Mouse (Mus musculus) cerebral cortex, adult 2 months (tissue): ENCODE measurements around the gene Crtap.

Experiments used
- WGBS: fragments of 180-500 bp; shearing (Covaris S2); methylation state at CpG from one replicate; pipeline ENCODE4 v1.1.7; 2018; 5-methylcytosine and 5-hydroxymethylcytosine counted together

Crtap gene

GRCm38 (mm10) chr9:114395258-114395657 is 4.8 kb upstream of the Crtap start:
- WGBS = 93% methylated on average over 4 of the region's 4 CpGs

DNA sequence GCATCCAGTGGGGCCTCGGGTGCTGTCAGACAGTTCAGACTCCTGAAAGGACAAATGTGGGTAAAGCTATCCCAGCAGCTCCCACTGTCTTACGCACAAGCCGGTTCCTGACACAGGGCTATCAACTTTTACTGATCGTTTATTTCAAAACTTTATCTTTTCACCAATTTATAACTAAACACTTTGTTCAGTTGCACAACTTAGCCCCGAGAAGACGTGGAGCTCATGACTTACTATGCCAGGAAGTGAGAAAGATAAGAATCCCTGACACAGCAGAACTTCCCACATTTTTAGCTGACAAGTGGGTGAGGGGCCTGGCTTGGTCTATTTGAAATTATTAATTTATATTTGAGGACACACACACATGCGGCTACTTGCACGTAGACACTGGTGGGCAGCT is 4.2 kb upstream of the Crtap start:
- WGBS = 89% methylated on average over 8 of the region's 8 CpGs

DNA sequence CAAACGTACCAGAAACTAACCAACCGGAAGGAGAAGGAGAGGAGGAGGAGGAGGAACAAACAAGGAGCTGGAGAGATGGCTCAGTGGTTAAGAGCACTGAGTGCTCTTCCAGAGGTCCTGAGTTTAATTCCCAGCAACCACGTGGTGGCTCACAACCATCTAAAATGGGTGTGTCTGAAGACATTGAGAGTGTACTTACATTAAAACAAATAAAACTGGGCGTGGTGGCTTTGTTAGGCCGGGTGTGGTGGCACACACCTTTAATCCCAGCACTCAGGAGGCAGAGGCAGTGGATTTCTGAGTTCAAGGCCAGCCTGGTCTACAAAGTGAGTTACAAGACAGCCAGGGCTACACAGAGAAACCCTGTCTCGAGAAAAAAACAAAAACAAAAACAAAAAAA is 3.7 kb upstream of the Crtap start:
- 72% methylated on average over 6 of the region's 6 CpGs for WGBS

DNA sequence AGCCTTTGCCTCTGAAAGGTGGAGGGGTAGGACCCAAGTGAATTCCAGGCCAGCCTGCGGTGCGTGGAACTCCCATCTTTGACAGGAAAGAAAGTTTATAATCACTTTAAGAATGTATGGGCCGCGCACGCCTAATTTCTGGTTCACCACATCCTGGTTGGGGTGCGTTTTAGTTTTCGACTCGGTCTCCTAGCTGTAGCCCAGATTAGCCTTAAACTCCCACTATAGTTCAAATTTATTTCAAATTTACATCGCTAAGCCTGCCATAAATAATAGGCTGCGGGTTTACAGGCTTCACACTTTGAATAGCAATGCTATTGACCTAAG is 237 bp upstream of the Crtap start:
- WGBS = 5% methylated on average over 10 of the region's 10 CpGs

GRCm38 (mm10) chr9:114389371-114389904 is 1.0 kb downstream of the Crtap start:
- 80% methylated on average over 8 of the region's 8 CpGs for WGBS

DNA sequence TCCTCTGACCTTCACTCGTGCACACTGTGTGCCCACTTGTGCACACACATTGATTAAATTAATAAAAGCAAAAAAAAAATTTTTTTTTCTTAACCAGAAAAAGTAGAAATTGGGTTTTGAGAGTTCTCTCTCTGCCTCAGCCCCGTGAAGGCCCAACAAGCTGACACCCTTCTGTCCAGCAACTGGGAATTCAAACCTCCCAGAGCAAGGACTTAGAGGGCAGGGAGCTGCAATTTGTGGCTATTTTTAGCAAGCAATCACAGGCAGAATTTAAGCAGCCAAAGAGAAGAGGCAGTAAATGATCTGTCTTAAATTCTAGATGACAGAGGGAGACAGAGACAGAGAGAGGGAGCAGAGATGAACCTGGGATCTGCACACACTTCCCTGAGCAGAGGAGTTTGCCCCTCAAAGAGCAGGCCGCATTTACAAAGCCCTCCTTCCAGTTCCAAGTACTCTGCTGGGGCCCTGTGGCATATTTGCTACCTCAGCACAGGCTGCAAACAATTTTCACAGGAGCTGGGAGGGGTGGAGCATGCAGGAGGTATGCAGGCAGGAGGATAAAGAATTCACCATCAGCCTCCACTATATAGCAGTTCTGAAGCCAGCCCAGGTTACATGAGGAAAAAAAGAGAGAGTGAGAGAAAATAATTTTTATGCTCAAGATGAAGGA is 1.6 kb downstream of the Crtap start:
- 81% methylated on average over 3 of the region's 3 CpGs for WGBS

DNA sequence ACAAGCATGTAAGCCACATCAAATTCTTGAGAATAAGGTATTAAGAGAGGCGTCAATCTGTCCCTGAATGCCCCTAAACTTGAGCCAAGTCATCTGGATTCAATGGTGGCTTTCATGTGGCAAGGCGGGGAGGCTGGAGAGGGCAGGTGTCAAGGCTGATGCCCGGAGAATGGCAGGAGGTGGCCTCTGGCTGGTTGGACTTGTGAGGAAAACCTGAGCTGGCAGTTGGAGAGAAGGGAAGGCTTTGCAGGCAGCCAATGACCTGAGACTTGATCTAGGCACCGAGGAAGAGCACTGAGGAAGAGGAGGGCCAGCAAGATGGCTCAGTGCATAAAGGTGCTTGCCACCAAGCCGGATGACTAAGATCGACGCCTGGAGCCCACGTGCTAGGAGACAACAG is 2.2 kb downstream of the Crtap start:
- 87% methylated on average over 8 of the region's 8 CpGs for WGBS

GRCm38 (mm10) chr9:114387086-114387485 is 3.4 kb downstream of the Crtap start:
- 77% methylated on average over 6 of the region's 6 CpGs for WGBS

GRCm38 (mm10) chr9:114385160-114385559 is 5.3 kb downstream of the Crtap start:
- WGBS = 98% methylated on average over 10 of the region's 10 CpGs

DNA sequence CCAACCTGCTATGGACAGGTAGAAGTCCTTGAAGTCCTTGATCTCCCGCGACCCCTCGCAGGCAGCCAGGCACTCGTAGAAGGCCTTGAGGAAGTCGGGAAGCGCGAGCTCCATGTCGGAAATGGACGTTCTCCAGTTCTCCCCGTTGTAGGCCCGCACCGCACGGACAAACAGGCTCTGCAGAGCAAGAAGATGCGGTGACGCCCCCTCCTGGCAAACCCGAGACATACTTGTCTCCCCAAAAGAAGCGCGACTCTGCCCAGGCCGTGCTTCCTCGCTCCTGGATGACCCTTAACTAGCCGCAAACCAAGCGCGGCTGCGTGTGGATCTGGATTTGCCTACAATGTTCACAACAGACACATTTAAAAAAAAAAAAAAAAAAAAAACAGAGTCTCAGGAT is 5.8 kb downstream of the Crtap start:
- 93% methylated on average over 24 of the region's 24 CpGs for WGBS

- 89% methylated on average over 17 of the region's 17 CpGs for WGBS
Measured at GRCm38 (mm10) chr9:114382936-114383710, 7.4 kb downstream of the Crtap start.

DNA sequence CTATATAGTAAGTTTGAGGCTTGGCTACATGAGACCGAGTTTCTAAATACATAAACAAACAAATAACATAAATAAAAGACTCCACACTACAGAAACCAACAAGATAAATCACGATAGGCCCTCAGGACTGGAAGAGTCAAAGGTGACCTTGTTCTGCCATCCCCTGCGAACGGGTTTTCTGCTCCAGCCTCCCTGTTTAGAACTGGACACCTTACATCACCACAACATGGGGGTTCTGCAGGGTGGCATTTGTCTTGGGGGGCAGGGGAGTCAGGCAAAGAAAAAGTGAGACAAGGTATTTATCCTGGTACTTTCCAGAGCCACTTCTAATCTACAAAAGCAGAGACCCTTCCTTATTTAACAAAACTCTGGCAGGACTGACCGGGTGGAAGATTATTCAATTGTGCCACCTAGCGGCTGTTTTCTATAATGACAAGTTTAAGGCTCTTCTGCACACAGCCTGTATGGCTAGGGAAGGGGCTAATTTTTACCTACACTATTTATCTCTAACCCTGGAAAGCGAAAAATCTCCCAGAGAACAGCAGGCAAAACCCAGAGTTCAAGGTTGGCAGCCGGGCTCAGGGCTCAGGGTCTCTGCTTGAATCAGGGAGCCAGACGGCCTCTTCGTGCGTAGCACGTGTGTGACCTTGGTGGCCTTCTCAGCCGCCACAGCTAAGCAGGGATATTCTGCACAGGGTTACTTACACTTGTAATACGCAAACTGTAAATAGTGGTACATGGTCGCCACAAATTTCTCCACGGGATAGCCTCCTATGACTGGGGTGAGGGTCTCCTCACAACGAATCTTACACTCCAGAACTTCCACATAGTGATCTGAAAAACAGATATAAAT is 9.4 kb downstream of the Crtap start:
- WGBS = 71% methylated on average over 17 of the region's 17 CpGs

GRCm38 (mm10) chr9:114379871-114380270 is 10.6 kb downstream of the Crtap start:
- 93% methylated on average over 12 of the region's 12 CpGs for WGBS

GRCm38 (mm10) chr9:114377168-114377567 is 13.3 kb downstream of the Crtap start:
- WGBS = 94% methylated on average over 10 of the region's 10 CpGs

DNA sequence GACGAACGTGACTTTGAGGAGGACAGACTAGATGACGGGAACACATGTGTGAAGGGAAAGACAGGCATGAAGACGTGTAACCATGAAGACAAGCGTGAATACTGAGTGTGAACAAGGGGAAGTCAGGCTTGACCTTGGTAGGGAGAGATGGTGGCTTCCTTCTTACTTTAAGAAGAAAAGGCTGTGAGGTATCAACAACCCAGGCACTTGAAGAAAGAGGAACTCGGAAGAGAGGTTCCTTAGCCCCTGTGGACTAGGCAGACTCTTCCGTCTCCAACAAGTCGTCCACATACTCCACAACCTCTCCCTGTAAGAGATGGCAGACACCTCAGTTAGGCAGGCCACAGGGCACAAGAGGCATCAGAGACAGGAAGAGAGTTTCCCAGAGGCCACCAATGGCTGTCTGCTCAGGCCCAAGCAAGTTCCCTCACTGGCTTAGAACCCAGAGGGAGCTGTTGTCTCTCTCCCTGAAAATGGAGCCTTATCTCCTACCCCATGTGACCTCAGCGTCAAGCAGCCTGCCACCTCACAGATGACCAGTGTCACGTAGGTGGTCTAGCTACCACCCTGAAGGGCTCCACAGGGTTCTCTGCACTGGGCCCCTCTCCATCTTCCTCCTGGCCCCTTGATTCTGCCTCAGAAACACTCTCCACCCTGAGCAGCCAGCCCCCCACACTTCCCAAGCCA is 15.1 kb downstream of the Crtap start:
- 94% methylated on average over 10 of the region's 10 CpGs for WGBS

DNA sequence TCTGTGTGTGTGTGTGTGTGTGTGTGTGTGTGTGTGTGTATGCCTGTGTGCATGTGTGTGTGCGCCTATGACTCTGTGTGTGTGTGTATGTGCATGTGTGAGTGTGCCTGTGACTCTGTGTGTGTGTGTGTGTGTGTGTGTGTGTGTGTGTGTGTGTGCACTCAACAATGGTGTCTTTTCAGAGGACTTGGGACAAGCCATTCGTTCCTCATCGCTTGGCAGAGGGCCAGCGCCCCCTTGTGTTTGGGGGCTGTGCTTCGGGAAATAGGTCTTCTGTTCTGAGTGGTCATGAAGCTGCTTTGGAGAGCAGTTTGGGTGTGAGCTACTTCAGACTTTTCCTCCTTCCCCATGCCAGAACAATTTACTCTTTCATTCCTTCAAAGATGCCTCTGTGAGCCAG is 18.8 kb downstream of the Crtap start:
- WGBS = 25% methylated on average over 5 of the region's 5 CpGs

DNA sequence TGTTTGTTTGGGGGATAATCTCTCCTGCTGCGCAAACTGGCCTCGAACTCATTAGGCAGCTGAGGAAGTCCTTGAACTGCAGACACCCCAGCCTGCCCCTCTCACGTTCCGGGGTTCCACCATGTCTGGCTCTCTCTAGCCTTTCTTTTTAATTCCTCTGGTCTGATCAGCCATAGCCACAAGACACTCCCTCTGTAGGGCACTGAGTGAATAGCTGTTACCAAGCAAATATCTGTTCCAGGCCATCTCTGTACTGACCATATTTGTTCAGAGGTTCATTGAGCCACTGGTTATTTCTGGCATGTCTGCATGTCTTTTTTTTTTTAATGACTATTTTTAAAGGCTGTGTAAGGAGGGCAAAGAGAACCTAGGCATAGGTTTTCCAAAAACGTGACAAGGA is 21.1 kb downstream of the Crtap start:
- WGBS = 54% methylated on average over 5 of the region's 5 CpGs

GRCm38 (mm10) chr9:114368471-114368858 is 22.0 kb downstream of the Crtap start:
- 16% methylated on average over 12 of the region's 12 CpGs for WGBS

DNA sequence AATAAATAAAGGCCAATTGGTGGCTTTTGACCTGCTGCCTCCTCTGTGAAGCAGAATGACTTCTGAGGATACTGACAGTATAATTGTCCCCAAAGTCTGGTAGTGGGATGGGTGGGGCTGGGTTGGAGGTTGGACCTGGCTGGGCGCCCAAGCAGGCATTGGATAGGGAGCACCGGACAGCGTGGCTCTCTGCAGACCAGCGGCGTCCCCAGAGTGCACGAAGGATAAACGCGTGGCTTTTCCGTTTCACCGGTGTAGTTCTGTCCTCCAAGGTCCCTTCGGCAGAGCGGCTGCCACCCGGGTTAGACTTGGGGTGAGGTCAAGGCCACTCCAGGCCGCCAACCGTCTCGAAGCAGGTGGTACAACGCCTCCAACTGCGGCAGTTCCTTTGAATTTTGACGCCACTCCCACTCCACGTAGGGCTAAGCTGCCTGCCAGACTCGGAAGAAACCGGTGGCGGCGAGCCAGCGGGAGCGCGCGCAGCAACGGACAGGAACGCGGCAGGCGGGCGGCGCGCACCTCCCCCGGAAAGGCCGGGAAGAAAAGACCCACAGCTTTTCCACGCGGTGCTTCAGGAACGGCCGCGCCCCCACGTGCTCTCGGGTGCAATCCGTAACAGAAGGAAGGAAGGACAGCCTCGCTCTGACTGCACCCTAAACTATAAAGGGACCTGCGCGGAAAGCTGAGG is 22.5 kb downstream of the Crtap start:
- WGBS = under 1% methylated on average over 48 of the region's 48 CpGs

DNA sequence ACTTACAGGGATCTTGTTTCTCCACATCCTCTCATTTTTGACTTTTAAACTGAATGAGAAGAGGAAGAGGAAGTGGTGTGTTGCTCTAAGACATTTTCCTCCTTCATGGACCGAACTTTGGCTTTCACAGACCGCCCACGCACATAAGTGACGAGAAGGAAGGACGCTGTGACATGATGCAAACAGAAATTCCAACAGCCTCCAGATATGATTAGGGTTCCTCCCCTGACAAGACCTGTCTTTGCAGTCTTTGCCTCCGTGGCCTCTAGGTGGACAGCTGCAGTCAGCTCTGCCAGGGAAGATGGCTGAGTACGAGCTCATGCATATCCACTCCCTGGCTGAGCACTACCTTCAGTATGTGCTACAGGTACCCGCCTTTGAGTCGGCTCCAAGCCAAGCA is 60.6 kb downstream of the Crtap start, which contains the start of gene Bcl2a1c:
TSS of gene Bcl2a1c (plus strand) at position 281 of the 400 bp plus-strand sequence.
- WGBS = 71% methylated on average over 9 of the region's 9 CpGs
